Mouse (Mus musculus): ENCODE results near the gene Armh3. TPM values are rescaled to one million over a fixed set of nuclear protein-coding genes. Genes with fewer than 3 reads are reported as not detected.
"Not testable (repeated sequence)": the region's sequence is repeated elsewhere in the genome, so short reads cannot be mapped to it uniquely, and the experiment has no call there.

Armh3 gene
- total RNA-seq, 2 experiments from 2014 or later: 12.5 to 15.0 TPM

GRCm38 (mm10) chr19:46033911-46034310 is 35.6 kb upstream of the Armh3 start:
- DNase-seq: no peak

- no peak for DNase-seq
These were observed 34.6 kb upstream of the Armh3 start for GRCm38 (mm10) chr19:46032731-46033510.

- no peak for DNase-seq
These were observed 33.6 kb upstream of the Armh3 start for GRCm38 (mm10) chr19:46031689-46032432.

GRCm38 (mm10) chr19:46030196-46030983 is 32.1 kb upstream of the Armh3 start:
- no peak for DNase-seq

GRCm38 (mm10) chr19:46029652-46030051 is 31.4 kb upstream of the Armh3 start:
- DNase-seq: no peak

GRCm38 (mm10) chr19:46028747-46029320 is 30.5 kb upstream of the Armh3 start:
- no peak for DNase-seq

GRCm38 (mm10) chr19:46026567-46026966 is 28.3 kb upstream of the Armh3 start:
- DNase-seq: no peak

GRCm38 (mm10) chr19:46024959-46025358 is 26.7 kb upstream of the Armh3 start:
- DNase-seq: no peak

GRCm38 (mm10) chr19:46016023-46016422 is 17.7 kb upstream of the Armh3 start:
- no peak for DNase-seq

GRCm38 (mm10) chr19:46014572-46015178 is 16.4 kb upstream of the Armh3 start:
- DNase-seq: peak; percentile 87

- DNase-seq: no peak
These were observed 7.4 kb upstream of the Armh3 start for GRCm38 (mm10) chr19:46005680-46006079.

GRCm38 (mm10) chr19:46004814-46005466 is 6.7 kb upstream of the Armh3 start:
- DNase-seq: no peak

GRCm38 (mm10) chr19:46003371-46004226 is 5.3 kb upstream of the Armh3 start, which contains the start of gene Hps6:
TSS of gene Hps6 (plus strand) at chr19:46003508.
- DNase-seq: peak; percentile 81

- DNase-seq: no peak
These were observed 4.0 kb upstream of the Armh3 start for GRCm38 (mm10) chr19:46002279-46002678.

GRCm38 (mm10) chr19:45999378-45999777 is 1.1 kb upstream of the Armh3 start:
- DNase-seq: no peak

GRCm38 (mm10) chr19:45998694-45999217 is 468 bp upstream of the Armh3 start:
- DNase-seq: no peak

- DNase-seq: no peak
These were observed 923 bp downstream of the Armh3 start for GRCm38 (mm10) chr19:45997365-45997764.

GRCm38 (mm10) chr19:45993981-45994737 is 4.1 kb downstream of the Armh3 start:
- no peak for DNase-seq

GRCm38 (mm10) chr19:45993441-45993840 is 4.8 kb downstream of the Armh3 start:
- DNase-seq: not testable (repeated sequence)
